Mouse (Mus musculus) megakaryocyte, embryonic 14.5 days (primary cell): Measurements from ENCODE around the gene Tubb2b.

Source experiments
- FLI1 ChIP-seq: IDR thresholded peaks from 2 replicates; pipeline ENCODE4 v1.6.1; 2012; ENCODE audit warnings: low read length, inconsistent platforms, mixed read lengths
- GATA1 ChIP-seq: IDR thresholded peaks from 3 replicates; pipeline ENCODE4 v1.6.1; 2012; ENCODE audit warnings: mixed read lengths, low read length, inconsistent platforms, borderline replicate concordance

GRCm38 (mm10) chr13:34162491-34163303, 32.4 kb upstream of the Tubb2b start, which contains the start of gene Psmg4:
- TF ChIP-seq GATA1 (no peak), FLI1 (no peak)
